Mouse (Mus musculus) gastrocnemius, postnatal 10 days (tissue): ENCODE results near the gene Usp51. TPM values are rescaled to one million over a fixed set of nuclear protein-coding genes. Genes with fewer than 3 reads are reported as not detected.
"Not testable (repeated sequence)": the region's sequence is repeated elsewhere in the genome, so short reads cannot be mapped to it uniquely, and the experiment has no call there.

Experiments used
- DNase-seq: peaks from one replicate; pipeline ENCODE4 v3.0.0; 2021; ENCODE audit warnings: mixed read lengths
- long read RNA-seq, 2 experiments: library from polyadenylated mRNA; stranded (forward); transcript quantifications; one replicate each; pipeline ENCODE4 v2.0.0; 2021
- total RNA-seq, 2 experiments: library from RNA; stranded (reverse); gene quantifications; 2 replicates each; pipeline ENCODE4 v1.2.3; 2021

The Usp51 gene
- total RNA-seq, result under 1 TPM; 0.14 to 0.29 TPM
- long read RNA-seq, experiment 1, result 0 reads
- long read RNA-seq, experiment 2, result 0 reads

GRCm38 (mm10) chrX:153006387-153006841 is at the start of gene Usp51:
Gene Usp51 (plus strand): TSS chrX:153006469.
- DNase-seq, result peak; percentile 7

GRCm38 (mm10) chrX:152969606-152970005 is 36.7 kb upstream of the Usp51 start:
- peak; percentile 5 for DNase-seq

- DNase-seq, result not testable (repeated sequence)
These were observed 32.6 kb upstream of the Usp51 start for GRCm38 (mm10) chrX:152973476-152974203.

GRCm38 (mm10) chrX:152974204-152974661 is 32.0 kb upstream of the Usp51 start:
- no peak for DNase-seq

GRCm38 (mm10) chrX:152976538-152976937 is 29.7 kb upstream of the Usp51 start:
- DNase-seq, result no peak

GRCm38 (mm10) chrX:152985009-152985408 is 21.3 kb upstream of the Usp51 start:
- no peak for DNase-seq

GRCm38 (mm10) chrX:152989852-152990251 is 16.4 kb upstream of the Usp51 start:
- DNase-seq, result not testable (repeated sequence)

DNA sequence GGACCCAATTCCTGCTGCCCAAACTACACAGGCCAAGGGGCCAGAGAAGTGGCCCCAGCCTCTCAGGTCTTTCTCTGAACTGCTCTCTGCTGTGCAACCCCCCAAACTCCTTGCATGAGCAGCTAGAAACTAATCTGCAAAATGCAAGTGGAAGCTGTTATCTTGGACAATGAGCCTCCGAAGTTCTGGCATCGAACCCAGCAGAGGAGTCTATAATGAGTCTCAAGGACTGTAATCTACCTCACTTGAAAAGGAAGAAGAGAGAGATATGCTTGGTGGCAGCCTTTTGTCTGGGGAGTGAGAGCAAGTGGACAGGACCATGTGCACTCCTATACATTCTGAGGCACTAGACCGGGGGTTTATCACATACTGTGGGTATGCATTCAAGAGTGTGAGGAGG is 10.2 kb upstream of the Usp51 start:
- DNase-seq, result not testable (repeated sequence)

GRCm38 (mm10) chrX:153007021-153007684 is 884 bp downstream of the Usp51 start:
- DNase-seq, result peak; percentile 42

DNA sequence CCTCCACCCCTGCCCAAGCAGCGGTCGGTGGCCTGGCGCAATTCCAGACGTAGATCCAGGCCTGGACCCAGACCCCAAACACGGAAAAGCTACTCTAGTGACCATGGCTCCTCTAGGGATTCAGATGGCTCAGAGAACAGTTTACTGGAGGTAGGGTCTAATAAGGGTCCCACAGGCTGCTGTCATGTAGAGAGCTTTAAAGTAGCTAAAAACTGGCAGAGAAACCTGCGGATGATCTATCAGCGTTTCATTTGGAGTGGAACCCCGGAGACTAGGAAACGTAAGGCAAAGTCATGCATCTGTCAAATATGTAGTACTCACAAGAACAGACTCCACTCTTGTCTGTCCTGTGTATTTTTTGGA is 1.4 kb downstream of the Usp51 start:
- no peak for DNase-seq

DNA sequence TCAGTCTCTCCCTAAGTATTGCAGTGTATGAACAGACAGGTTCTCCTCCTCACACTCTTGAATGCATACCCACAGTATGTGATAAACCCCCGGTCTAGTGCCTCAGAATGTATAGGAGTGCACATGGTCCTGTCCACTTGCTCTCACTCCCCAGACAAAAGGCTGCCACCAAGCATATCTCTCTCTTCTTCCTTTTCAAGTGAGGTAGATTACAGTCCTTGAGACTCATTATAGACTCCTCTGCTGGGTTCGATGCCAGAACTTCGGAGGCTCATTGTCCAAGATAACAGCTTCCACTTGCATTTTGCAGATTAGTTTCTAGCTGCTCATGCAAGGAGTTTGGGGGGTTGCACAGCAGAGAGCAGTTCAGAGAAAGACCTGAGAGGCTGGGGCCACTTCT is 19.0 kb downstream of the Usp51 start:
- not testable (repeated sequence) for DNase-seq

DNA sequence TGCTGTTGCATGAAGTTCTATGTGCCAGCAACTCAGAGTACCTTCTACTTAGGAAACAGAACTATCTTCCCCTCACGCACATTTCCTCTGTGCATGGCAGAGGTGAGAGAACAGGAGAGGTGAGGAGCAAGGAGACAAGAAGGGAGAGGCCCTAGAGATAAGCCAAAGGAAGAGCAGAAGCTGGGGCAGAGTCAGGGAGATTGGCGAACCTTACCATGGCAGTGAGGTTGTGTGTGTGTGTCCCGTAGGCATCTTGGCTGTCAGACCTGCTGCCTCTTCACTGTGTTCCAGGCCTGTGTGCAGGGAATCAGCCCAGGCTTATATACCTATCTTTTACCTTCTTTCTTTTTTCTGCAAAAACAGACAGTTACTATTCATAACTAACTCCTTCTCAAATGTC is 19.4 kb downstream of the Usp51 start:
- not testable (repeated sequence) for DNase-seq

GRCm38 (mm10) chrX:153031547-153031946 is 25.3 kb downstream of the Usp51 start:
- not testable (repeated sequence) for DNase-seq

DNA sequence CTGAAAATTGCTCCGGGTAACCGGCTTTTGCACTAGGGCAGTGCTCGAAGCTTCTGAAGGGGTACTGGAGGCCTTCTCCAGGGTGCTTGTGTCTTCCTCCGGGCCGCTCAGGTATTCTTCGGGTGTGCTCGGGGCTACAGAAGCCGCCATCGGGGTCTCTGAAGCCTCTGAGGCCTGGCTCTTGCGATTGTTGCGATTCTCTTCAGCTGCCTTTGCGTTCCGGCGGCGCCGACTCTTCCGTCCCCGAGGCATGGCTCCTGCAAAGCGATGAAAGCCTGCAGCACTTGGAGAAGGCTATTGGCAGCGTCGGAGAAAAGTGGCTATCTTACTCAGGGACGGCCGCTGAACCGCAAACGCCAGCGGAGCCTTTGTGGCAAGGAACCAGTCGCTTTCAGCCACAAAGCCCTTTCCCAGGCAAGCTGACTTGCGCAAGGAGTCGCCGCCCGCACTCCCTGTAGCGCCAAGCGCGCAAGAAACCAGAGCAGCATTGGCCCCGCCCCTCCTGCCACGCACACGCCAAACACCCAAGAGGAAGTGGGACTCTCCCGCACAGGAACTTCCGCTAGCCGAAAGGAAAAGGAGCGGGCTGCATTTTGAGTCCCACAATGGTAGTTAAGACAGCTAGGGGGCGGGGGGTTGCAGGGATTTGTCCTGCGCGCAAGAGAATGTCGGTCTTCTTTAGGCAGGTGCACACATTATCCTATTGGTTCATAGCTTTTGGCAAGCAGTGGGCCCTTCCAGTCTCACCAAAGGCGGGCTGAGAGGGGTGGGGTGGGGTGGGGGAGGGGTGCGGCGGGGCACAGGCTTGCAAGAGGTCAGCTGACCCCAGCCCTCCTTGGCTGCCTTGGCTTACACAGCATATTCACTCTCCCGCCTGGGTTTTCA is 31.1 kb downstream of the Usp51 start, which contains the start of gene Mageh1:
Mageh1 (minus strand) TSS at position 489 of the 885 bp plus-strand sequence.
- DNase-seq, result peak; percentile 69

- DNase-seq, result not testable (repeated sequence)
These were observed 31.9 kb downstream of the Usp51 start for GRCm38 (mm10) chrX:153037972-153038744.

Other genes starting within 250 kb of the Usp51 start
- 1 to 10 TPM; 4.9 to 6.1 TPM for gene Shroom2, start 237.0 kb upstream of the Usp51 start, total RNA-seq
- gene Gpr143, start 224.5 kb upstream of the Usp51 start, total RNA-seq, result not detected
- gene Mageh1, start 31.1 kb downstream of the Usp51 start, total RNA-seq, result 10 to 100 TPM; 12.4 to 14.3 TPM
- not detected for gene Foxr2, start 112.3 kb downstream of the Usp51 start, total RNA-seq
- 1 to 10 TPM; 1.7 to 2.2 TPM for gene Rragb, start 133.5 kb downstream of the Usp51 start, total RNA-seq
- gene Klf8, start 231.0 kb downstream of the Usp51 start, total RNA-seq, result 1 to 10 TPM in 1 of 2 experiments, under 1 TPM in 1; 0.54 to 1.2 TPM